Mouse (Mus musculus) intestine, embryonic 15.5 days (tissue): ENCODE measurements around the gene Tnfsf13b. TPM values are rescaled to one million over a fixed set of nuclear protein-coding genes. Genes with fewer than 3 reads are reported as not detected.
A peak's percentile ranks its signal among the peaks of the same experiment; 100 is the strongest.

Experiments
- ATAC-seq: fragments of 200-750 bp; cut with Nextera tagmentation; 2 replicates; pipeline ENCODE4 v1.8.0; 2017; ENCODE audit warnings: moderate TSS enrichment, moderate library complexity
- H3K27ac ChIP-seq: fragments of 300-500 bp; sonication (generic); 2 replicates; pipeline ENCODE4 v1.5.1; 2015; ENCODE audit warnings: mild to moderate bottlenecking, inconsistent platforms
- H3K27me3 ChIP-seq: fragments of 300-500 bp; sonication (generic); replicated peaks from 2 replicates; pipeline ENCODE4 v1.6.1; 2015; ENCODE audit warnings: inconsistent platforms
- H3K36me3 ChIP-seq: fragments of 300-500 bp; sonication (generic); 2 replicates; pipeline ENCODE4 v1.6.1; 2015; ENCODE audit warnings: inconsistent platforms
- H3K4me1 ChIP-seq: fragments of 300-500 bp; sonication (generic); replicated peaks from 2 replicates; pipeline ENCODE4 v1.6.1; 2015; ENCODE audit warnings: inconsistent platforms
- H3K4me2 ChIP-seq: fragments of 300-500 bp; sonication (generic); replicated peaks from 2 replicates; pipeline ENCODE4 v1.6.1; 2015; ENCODE audit warnings: mild to moderate bottlenecking, inconsistent platforms
- H3K4me3 ChIP-seq: fragments of 300-500 bp; sonication (generic); replicated peaks from 2 replicates; pipeline ENCODE4 v1.5.1; 2015; ENCODE audit warnings: inconsistent platforms
- H3K9ac ChIP-seq: fragments of 300-500 bp; sonication (generic); 2 replicates; pipeline ENCODE4 v1.6.1; 2015; ENCODE audit warnings: inconsistent platforms
- H3K9me3 ChIP-seq: fragments of 300-500 bp; sonication (generic); 2 replicates; pipeline ENCODE4 v1.6.1; 2016; ENCODE audit warnings: inconsistent platforms
- WGBS: fragments of 180-500 bp; shearing (Covaris S2); methylation state at CpG from one replicate; pipeline ENCODE4 v1.1.7; 2015; 5-methylcytosine and 5-hydroxymethylcytosine counted together
- polyA plus RNA-seq: library from polyadenylated mRNA; unstranded; fragments of >200 nt; fragmentation: Nextera tagmentation; extraction: Ambion mirVana; gene quantifications from 2 replicates; pipeline ENCODE4 v1.2.1, GENCODE M21; 2015

Gene Tnfsf13b
- polyA plus RNA-seq, 1 experiment from 2014 or later: 0.41 TPM

DNA sequence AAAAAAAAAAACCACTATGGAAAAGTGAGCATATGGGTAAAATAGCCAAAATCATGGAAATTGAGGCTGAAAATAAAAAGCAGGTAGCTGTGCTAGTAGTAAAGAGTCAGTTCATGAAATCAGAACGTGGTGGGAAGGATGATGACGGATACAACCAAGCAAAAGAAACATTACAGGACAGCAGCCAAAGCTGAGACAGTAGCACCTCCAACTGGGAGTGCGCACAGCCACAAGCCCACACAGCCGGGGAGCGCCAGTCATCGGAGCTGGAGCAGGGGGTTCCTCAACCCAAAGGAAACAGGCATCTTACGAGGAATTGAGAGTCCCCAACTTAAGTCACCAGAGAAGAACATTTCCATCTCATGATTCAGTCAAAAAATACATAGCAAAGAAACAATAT is 2.2 kb upstream of the Tnfsf13b start:
- H3K9me3 ChIP-seq: no peaks in the 10 kb centered on the region
- no peak overlapping the region for H3K4me3 ChIP-seq
- no peaks in the 10 kb centered on the region for H3K36me3 ChIP-seq
- no peak overlapping the region for H3K27ac ChIP-seq
- peaks cover 9% of the 10 kb centered on the region for H3K4me1 ChIP-seq
- WGBS: 84% methylated on average over 7 of the region's 7 CpGs
- no peak overlapping the region for H3K9ac ChIP-seq
- no peak overlapping the region for H3K4me2 ChIP-seq
- no peaks in the 10 kb centered on the region for H3K27me3 ChIP-seq
- ATAC-seq: no peak

DNA sequence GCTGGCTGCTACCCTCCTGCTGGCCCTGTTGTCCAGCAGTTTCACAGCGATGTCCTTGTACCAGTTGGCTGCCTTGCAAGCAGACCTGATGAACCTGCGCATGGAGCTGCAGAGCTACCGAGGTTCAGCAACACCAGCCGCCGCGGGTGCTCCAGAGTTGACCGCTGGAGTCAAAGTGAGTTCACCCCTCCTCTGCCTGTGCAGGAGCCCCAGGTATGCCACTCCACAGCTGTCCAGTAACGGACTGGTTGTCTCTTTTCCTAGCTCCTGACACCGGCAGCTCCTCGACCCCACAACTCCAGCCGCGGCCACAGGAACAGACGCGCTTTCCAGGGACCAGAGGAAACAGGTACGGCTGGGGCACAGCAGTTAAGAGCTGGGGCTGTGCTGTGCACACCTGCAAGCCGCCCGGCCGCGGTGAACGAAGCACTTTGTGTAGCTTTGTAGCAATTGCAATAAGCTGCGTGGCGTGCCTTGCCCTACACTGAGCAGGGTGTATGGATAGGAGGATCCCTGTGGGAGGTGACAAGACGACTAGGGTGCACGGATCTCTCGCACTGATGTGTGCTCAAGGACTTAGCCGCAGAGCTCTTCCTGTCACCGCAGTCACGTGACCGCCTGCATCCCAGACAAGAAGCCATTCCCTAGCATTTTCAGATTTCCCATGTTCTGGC is 856 bp downstream of the Tnfsf13b start:
- Histone ChIP-seq H3K27ac (no peak overlapping the region), H3K4me1 (peaks cover 9% of the 10 kb centered on the region), H3K4me2 (peak overlapping the region; percentile 80), H3K9me3 (no peaks in the 10 kb centered on the region), H3K36me3 (no peaks in the 10 kb centered on the region), H3K9ac (peak overlapping the region; percentile 28; the same call in 1 of the 2 replicates), H3K4me3 (peak overlapping the region; percentile 41), H3K27me3 (no peaks in the 10 kb centered on the region)
- 4% methylated on average over 29 of the region's 29 CpGs for WGBS
- peak; percentile 36 for ATAC-seq

DNA sequence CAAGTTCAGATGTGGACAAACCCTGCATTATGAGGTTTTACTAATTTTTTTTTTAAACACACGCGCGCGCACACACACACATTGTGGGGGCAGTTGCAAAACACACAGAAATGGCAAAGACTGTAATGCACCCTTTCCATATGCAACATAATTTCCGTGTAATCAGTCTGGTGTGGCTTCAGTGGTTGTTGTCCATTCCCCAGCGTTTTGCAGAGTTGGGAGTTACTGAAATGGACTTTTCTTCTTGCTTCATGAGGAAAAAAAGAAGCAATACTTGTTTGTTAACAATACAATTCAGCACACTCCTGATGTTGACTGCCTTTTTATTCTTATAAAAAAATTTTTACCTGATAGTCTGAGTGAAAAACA is 1.4 kb downstream of the Tnfsf13b start:
- ATAC-seq: no peak
- H3K9ac ChIP-seq: no peak overlapping the region
- WGBS: 41% methylated on average over 6 of the region's 6 CpGs

DNA sequence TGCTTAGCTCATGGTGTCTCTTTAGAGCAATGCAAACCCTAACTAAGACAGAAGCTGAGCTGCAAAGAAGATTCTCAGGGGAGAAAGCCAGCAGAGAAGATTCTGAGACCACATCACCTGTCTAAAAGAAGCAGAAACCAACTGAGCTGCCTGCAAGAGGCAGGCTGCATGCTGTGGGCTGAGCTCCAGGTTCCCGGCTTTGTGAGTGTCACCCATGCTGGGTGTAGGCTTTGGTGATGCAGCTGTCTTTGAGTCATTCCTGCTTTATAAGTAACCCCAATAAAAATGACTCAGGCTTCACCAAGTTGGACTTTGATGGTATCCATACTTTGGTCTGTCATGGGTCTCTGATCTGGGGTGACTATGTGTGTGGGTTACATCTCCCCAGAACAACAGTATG is 10.0 kb downstream of the Tnfsf13b start:
- 88% methylated on average over 1 of the region's 1 CpGs for WGBS
- Histone ChIP-seq H3K4me3 (no peak overlapping the region), H3K27ac (no peak overlapping the region), H3K9ac (no peak overlapping the region), H3K36me3 (no peaks in the 10 kb centered on the region), H3K9me3 (no peaks in the 10 kb centered on the region), H3K4me2 (no peak overlapping the region), H3K4me1 (no peaks in the 10 kb centered on the region), H3K27me3 (no peaks in the 10 kb centered on the region)
- ATAC-seq: no peak

More for the DNA sequence above, 1.4 kb downstream of the Tnfsf13b start:
- H3K9me3 ChIP-seq: no peaks in the 10 kb centered on the region
- no peaks in the 10 kb centered on the region for H3K27me3 ChIP-seq
- no peak overlapping the region for H3K27ac ChIP-seq
- peaks cover 9% of the 10 kb centered on the region for H3K4me1 ChIP-seq
- peak overlapping the region; percentile 80 for H3K4me2 ChIP-seq
- H3K36me3 ChIP-seq: no peaks in the 10 kb centered on the region
- peak overlapping the region; percentile 41; the same call in 1 of the 2 replicates for H3K4me3 ChIP-seq

DNA sequence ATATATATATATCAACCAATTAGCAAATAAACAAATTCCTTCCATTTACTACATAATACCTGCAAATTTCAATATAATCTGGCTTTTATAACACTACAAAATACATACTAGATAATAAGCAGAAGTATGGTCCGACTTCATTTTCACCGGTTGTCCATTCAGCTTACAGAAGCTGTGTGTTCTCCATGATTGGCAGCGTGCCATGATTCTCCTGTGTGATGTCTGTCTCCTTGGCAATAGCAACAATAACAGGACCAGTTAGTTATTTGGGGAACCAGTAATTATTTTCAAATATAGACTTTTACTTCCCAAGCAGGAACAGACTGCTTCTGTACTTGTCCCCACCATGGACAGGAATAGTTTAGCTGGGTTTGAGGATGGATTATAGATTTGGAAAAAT is 11.0 kb downstream of the Tnfsf13b start:
- no peak overlapping the region for H3K4me2 ChIP-seq
- H3K4me3 ChIP-seq: no peak overlapping the region
- H3K9me3 ChIP-seq: no peaks in the 10 kb centered on the region
- no peaks in the 10 kb centered on the region for H3K27me3 ChIP-seq
- H3K9ac ChIP-seq: no peak overlapping the region
- no peaks in the 10 kb centered on the region for H3K36me3 ChIP-seq
- no peak for ATAC-seq
- no peak overlapping the region for H3K27ac ChIP-seq
- 49% methylated on average over 3 of the region's 3 CpGs for WGBS
- H3K4me1 ChIP-seq: no peaks in the 10 kb centered on the region

DNA sequence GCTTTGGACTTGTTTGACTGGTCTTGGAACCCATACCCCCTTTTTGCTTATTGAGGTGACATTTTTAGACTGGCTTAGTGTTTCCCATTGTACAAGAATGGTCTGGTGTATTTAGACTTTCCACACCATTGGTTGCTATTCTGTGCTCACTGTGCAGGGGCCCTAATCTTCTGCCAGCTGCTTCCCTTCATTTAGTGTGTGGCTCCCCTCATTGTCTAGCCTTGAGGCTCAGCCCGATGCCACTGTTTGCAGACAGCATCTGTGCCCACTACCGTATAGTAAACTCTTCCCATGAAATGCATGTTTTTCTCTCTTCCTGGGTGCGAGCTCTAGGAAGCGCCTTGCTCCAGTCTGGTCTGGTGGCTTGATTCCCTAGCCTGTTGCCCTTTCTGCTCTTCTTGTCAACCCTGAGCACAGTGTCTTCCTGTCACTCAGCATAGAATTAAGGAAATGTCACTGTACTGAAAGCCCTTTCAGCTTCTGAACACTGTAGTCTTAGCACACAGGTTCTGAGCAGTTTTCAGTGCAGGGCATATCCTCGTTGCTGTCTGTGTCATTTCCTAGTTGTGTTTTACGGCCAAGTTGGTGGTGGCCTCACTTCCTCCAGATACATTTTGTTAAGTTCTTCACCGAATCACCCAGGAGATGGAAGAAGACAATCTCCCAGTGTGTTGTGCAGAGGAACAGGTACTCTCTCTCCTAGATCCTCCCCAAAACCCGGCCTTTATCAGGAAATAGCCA is 24.2 kb downstream of the Tnfsf13b start:
- H3K9ac ChIP-seq: no peak overlapping the region
- H3K4me2 ChIP-seq: no peak overlapping the region
- no peak overlapping the region for H3K27ac ChIP-seq
- H3K27me3 ChIP-seq: no peaks in the 10 kb centered on the region
- no peaks in the 10 kb centered on the region for H3K4me1 ChIP-seq
- no peaks in the 10 kb centered on the region for H3K9me3 ChIP-seq
- no peak for ATAC-seq
- H3K4me3 ChIP-seq: no peak overlapping the region
- H3K36me3 ChIP-seq: no peaks in the 10 kb centered on the region
- 69% methylated on average over 8 of the region's 8 CpGs for WGBS

DNA sequence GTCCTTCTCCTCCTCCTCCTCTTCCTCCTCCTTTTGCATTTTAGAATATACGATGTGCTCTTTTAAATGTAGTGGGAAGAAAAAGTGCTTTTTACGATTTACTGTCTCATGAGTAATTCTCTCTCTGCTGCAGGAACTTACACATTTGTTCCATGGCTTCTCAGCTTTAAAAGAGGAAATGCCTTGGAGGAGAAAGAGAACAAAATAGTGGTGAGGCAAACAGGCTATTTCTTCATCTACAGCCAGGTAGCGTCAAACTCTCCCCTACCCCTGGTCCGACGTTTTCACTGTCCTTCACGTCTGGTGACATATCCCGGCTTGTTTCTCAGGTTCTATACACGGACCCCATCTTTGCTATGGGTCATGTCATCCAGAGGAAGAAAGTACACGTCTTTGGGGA is 24.9 kb downstream of the Tnfsf13b start:
- no peak overlapping the region for H3K4me3 ChIP-seq

DNA sequence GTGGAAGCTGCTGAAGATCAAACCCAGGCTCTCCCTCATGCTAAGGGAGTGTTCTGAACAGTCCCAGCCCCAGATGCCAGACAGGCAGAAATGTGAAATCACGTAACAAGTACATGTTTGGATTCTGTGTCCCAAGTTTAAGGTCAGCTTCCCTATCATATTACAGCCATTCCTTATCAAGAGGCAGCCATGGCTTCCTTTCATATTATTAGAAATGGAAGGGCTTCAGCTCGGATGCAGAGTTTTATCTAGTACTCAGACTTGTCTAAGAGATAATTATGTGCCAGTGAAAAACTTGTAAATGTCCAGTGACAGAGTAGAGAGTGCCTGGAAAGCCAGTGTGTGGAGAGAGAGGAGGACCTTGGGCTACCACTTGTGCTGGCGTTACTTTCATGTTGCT is 34.6 kb downstream of the Tnfsf13b start:
- no peaks in the 10 kb centered on the region for H3K27me3 ChIP-seq
- 48% methylated on average over 3 of the region's 3 CpGs for WGBS
- H3K9me3 ChIP-seq: no peaks in the 10 kb centered on the region
- no peak for ATAC-seq
- no peaks in the 10 kb centered on the region for H3K4me1 ChIP-seq
- H3K4me2 ChIP-seq: no peak overlapping the region
- no peak overlapping the region for H3K9ac ChIP-seq
- H3K4me3 ChIP-seq: no peak overlapping the region
- no peak overlapping the region for H3K27ac ChIP-seq
- no peaks in the 10 kb centered on the region for H3K36me3 ChIP-seq

More for the DNA sequence above, 24.9 kb downstream of the Tnfsf13b start:
- H3K9ac ChIP-seq: no peak overlapping the region
- H3K27ac ChIP-seq: no peak overlapping the region
- no peaks in the 10 kb centered on the region for H3K4me1 ChIP-seq
- no peaks in the 10 kb centered on the region for H3K9me3 ChIP-seq
- WGBS: 73% methylated on average over 9 of the region's 9 CpGs
- H3K4me2 ChIP-seq: no peak overlapping the region
- no peaks in the 10 kb centered on the region for H3K36me3 ChIP-seq
- ATAC-seq: no peak
- no peaks in the 10 kb centered on the region for H3K27me3 ChIP-seq

DNA sequence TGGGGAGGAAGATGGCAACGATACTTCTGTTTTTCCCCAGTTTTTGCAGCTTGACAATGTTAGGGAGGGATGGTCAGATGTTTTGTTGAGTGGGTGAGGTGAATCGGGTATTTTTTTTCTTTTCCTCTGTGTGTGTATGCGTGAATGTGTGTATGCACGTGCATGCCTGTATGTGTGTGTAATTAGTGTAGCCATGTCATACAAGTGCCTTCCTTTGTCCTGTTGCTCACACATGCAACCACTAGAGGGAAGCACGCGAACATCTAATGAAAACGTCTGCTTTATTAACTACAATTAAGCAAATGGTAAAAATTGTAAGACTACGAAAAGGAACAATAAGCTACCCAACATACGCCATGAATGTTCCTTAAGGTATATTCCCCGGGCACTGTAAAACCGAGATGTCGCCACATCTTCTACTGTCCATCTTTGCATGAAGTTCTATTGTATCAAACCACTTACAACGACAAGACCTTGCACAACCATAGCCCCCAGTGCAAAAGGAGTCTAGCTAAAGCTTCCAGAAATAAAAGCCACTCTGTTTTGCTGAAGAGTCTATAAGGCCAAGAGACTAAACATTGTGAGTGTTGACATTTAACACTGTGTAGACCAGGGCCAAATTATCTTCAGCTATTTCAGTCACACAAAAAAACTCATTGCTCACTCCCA is 37.7 kb downstream of the Tnfsf13b start:
- H3K4me1 ChIP-seq: no peaks in the 10 kb centered on the region
- H3K4me3 ChIP-seq: no peak overlapping the region
- no peak overlapping the region for H3K9ac ChIP-seq
- H3K4me2 ChIP-seq: no peak overlapping the region
- H3K27me3 ChIP-seq: no peaks in the 10 kb centered on the region
- no peaks in the 10 kb centered on the region for H3K9me3 ChIP-seq
- 53% methylated on average over 13 of the region's 13 CpGs for WGBS
- H3K27ac ChIP-seq: no peak overlapping the region
- no peaks in the 10 kb centered on the region for H3K36me3 ChIP-seq
- no peak for ATAC-seq

DNA sequence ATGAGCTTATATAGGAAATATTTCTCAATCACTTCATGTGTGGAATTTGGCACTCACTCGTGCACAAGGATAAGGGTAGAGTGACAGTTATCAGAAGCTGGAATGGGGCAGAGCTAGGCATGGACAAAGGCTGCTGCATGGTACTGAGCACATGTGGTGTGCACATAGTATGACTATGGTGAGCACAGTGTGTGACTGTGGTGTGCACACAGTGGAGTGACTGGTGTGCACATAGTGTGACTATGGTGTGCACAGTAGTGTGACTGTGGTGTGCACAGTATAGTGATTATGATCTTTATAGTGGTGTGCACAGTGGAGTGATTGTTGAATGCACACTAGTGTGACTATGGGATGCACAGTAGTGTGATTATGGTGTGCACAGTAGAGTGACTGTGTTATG is 39.5 kb downstream of the Tnfsf13b start:
- no peak overlapping the region for H3K9ac ChIP-seq
- H3K4me1 ChIP-seq: no peaks in the 10 kb centered on the region
- H3K4me3 ChIP-seq: no peak overlapping the region
- H3K27me3 ChIP-seq: no peaks in the 10 kb centered on the region
- WGBS: 65% methylated on average over 1 of the region's 1 CpGs
- no peak overlapping the region for H3K4me2 ChIP-seq
- no peaks in the 10 kb centered on the region for H3K9me3 ChIP-seq
- no peaks in the 10 kb centered on the region for H3K36me3 ChIP-seq
- ATAC-seq: no peak
- no peak overlapping the region for H3K27ac ChIP-seq

DNA sequence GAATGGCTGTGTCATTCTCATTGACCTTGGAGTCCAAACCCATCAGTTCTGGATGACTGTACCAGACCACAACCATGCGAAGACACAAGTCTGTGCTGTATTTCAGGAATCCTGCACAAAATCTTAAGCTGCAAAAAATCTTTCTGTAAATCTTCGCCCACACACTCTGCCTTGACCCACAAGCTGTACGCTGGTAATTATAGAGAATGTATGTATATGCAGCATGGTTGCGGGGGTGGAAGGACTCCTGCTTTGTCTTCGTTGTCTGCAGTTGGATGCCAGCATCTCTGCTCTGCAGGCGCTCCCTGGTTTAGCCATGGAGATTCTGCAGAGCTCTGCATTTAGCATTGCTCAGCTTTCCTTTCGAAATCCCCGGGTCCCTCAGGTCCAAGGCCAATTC is 42.9 kb downstream of the Tnfsf13b start:
- no peak for ATAC-seq
- Histone ChIP-seq H3K4me2 (no peak overlapping the region), H3K9me3 (no peaks in the 10 kb centered on the region), H3K27me3 (no peaks in the 10 kb centered on the region), H3K9ac (no peak overlapping the region), H3K36me3 (no peaks in the 10 kb centered on the region), H3K4me3 (no peak overlapping the region), H3K4me1 (no peaks in the 10 kb centered on the region), H3K27ac (no peak overlapping the region)
- WGBS: 71% methylated on average over 8 of the region's 8 CpGs

DNA sequence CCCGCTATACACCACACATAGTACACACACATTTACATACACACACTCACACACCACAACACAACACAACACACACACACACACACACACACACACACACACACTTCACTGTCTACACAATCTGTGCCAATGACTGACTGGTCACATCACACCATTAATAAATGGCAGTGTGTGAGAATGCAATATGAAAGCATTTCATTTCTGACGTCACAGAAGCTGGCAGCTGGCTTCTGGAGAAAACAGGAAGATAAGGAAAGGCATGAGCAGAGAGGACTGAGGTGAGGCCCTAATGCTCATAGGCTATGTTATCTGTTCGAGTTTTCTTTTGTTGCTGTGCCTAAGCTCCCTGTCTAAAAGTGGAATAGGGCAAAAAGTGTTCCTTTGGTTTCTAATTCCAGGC is 45.3 kb downstream of the Tnfsf13b start:
- 56% methylated on average over 3 of the region's 3 CpGs for WGBS
- no peaks in the 10 kb centered on the region for H3K36me3 ChIP-seq
- no peaks in the 10 kb centered on the region for H3K27me3 ChIP-seq
- no peak overlapping the region for H3K9ac ChIP-seq
- no peaks in the 10 kb centered on the region for H3K4me1 ChIP-seq
- no peaks in the 10 kb centered on the region for H3K9me3 ChIP-seq
- no peak overlapping the region for H3K4me3 ChIP-seq
- no peak overlapping the region for H3K4me2 ChIP-seq
- ATAC-seq: no peak
- no peak overlapping the region for H3K27ac ChIP-seq
